Mouse (Mus musculus): ENCODE data around the gene Tbcc. TPM values are rescaled to one million over a fixed set of nuclear protein-coding genes. Genes with fewer than 3 reads are reported as not detected.

The Tbcc gene
- polyA plus RNA-seq (2012), result 26.7 and 30.1 TPM in 2 replicates

DNA sequence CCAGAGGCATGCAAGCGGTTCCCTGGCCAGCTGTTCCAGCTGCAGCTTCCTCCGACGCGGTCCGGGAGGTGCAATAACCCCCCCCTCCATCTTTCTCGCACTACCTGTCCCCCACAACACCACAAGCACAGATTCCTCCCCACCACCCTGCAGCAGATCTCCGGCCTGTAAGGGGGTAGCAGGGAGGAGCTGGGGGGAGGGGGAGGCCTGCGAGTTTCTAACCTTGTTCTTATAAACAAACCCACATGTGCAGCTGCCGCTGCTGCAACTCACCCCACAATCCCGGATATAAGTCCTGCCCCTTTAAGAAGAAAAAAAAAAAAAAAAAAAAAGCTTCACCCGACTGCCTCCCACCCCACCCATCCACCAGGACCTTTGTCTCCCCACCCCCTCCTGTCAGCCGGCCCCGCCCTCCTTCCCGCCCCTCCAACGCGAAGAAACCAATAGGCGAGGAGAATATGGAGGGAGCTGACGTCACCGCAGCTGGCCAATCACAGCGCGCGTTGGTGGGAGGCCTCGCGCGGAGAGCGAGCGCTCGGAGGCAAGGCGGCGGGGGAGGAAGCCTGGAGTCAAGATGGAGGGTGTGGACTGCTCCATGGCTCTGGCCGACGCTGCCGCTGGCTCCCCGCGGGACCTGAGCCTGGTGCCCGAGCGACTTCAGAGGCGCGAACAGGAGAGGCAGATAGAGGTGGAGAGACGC is at the start of gene Tbcc:
TSS of gene Tbcc (plus strand) at position 569 of the 700 bp plus-strand sequence.

DNA sequence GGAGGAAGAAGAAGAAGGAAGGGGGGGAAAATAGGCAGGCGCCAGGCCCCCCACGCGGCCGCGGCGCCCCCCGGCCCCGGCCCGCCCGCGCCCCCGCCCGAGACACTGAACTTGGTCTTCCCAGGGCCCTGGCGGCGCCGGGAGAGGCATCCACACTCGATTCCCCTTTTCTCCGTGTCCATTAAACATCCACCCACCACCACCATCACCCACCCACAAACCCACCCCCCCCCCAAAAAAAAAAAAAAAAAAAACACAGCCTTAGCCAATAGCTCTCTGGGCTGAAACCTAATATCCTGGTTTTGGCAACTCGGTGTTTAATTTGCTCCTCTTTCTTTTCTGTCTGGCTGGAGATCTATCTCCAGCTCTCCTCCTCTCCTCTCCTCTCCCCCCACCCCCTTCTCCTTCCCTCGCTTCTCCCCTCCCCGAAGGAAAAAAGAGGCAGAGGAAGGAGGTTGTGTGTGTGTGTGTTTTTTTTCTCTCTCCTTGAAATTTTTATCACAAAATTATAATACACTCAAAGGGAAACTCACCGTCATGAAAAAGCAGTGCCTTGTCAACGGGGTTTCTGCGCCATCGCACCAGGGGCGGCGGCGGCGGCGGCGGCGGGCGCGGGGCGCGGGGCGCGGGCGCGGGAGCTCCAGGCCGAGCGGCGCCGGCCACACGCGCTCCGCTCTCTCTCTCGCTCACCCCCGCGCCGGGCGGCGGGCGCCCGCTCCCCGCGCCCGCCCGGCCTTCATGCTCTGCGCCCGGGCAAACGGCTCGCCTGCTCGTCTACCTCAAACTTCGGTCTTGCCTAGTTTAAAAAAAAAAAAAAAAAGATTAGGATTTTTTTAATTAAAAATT is 32.4 kb upstream of the Tbcc start, which contains the start of gene Bicral:
TSS of gene Bicral (minus strand) at position 580 of the 846 bp plus-strand sequence.

DNA sequence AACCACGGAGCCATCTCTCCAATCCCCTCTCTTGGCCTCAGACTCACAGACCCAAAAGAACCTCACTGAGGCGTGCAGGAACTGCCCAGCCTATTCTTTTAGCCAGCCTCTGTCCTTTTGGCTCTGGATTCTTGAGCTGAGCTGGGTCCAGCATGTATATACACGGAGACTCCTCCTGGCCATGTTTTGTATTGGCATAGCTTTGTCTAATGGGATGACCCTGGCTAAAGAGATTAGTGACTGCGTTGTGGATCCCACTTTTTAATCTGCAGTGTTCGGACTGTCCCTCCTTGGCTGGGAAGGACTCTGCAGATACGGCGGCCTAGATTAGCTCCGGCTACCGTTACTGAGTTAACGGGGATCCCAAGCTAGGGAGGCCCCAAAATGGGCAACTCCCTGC is 19.7 kb downstream of the Tbcc start, which contains the start of gene Prph2:
TSS of gene Prph2 (plus strand) at position 274 of the 400 bp plus-strand sequence.

Other genes starting within 250 kb of the Tbcc start
- gene Klc4, start 244.7 kb upstream of the Tbcc start, polyA plus RNA-seq (2012), result 23.7 and 24.4 TPM in 2 replicates
- gene Mrpl2, start 244.5 kb upstream of the Tbcc start, polyA plus RNA-seq (2012), result 618 and 740 TPM in 2 replicates
- gene Cul7, start 240.3 kb upstream of the Tbcc start, polyA plus RNA-seq (2012), result 44.9 and 63.5 TPM in 2 replicates
- 34.7 and 49.3 TPM in 2 replicates for gene Rrp36, start 216.3 kb upstream of the Tbcc start, polyA plus RNA-seq (2012)
- 117 and 127 TPM in 2 replicates for gene Mea1, start 211.9 kb upstream of the Tbcc start, polyA plus RNA-seq (2012)
- 207 and 208 TPM in 2 replicates for gene Klhdc3, start 209.8 kb upstream of the Tbcc start, polyA plus RNA-seq (2012)
- 75.2 and 77.5 TPM in 2 replicates for gene Ppp2r5d, start 185.6 kb upstream of the Tbcc start, polyA plus RNA-seq (2012)
- gene Pex6, start 179.2 kb upstream of the Tbcc start, polyA plus RNA-seq (2012), result 60.6 and 61.7 TPM in 2 replicates
- 0.31 and 0.82 TPM in 2 replicates for gene Gnmt, start 161.5 kb upstream of the Tbcc start, polyA plus RNA-seq (2012)
- gene Cnpy3, start 138.5 kb upstream of the Tbcc start, polyA plus RNA-seq (2012), result 258 and 301 TPM in 2 replicates
- gene Ptcra, start 127.0 kb upstream of the Tbcc start, polyA plus RNA-seq (2012), result 0.25 TPM in 1 of 2 replicates, not detected in the other
- 143 and 146 TPM in 2 replicates for gene 2310039H08Rik, start 118.0 kb upstream of the Tbcc start, polyA plus RNA-seq (2012)
- gene Rpl7l1, start 108.0 kb upstream of the Tbcc start, polyA plus RNA-seq (2012), result 7.7 and 8.4 TPM in 2 replicates
- gene Bicral, start 32.2 kb upstream of the Tbcc start, polyA plus RNA-seq (2012), result 10.2 and 11.5 TPM in 2 replicates
- not detected in 2 replicates for gene Prph2, start 19.8 kb downstream of the Tbcc start, polyA plus RNA-seq (2012)
- 8.5 and 10.9 TPM in 2 replicates for gene Ubr2, start 119.9 kb downstream of the Tbcc start, polyA plus RNA-seq (2012)

Measured in megakaryocyte-erythroid progenitor cell, adult 5 weeks (primary cell).